Mouse (Mus musculus) T-helper 1 cell (primary cell): ENCODE measurements at regions not wholly inside any gene's neighbourhood (a gene's known extent, or its start where the extent isn't known, plus 50 kb on each side); places are given as distances from the start of the nearest gene placed in this dataset.

Source experiments
- in situ Hi-C: fragments of 300-600 bp; cut with MboI, MseI; formaldehyde crosslinking; loops from one replicate; pipeline ENCODE4 v1.15.1; 2025; ENCODE audit warnings: high pct_unique_total_duplicates

DNA sequence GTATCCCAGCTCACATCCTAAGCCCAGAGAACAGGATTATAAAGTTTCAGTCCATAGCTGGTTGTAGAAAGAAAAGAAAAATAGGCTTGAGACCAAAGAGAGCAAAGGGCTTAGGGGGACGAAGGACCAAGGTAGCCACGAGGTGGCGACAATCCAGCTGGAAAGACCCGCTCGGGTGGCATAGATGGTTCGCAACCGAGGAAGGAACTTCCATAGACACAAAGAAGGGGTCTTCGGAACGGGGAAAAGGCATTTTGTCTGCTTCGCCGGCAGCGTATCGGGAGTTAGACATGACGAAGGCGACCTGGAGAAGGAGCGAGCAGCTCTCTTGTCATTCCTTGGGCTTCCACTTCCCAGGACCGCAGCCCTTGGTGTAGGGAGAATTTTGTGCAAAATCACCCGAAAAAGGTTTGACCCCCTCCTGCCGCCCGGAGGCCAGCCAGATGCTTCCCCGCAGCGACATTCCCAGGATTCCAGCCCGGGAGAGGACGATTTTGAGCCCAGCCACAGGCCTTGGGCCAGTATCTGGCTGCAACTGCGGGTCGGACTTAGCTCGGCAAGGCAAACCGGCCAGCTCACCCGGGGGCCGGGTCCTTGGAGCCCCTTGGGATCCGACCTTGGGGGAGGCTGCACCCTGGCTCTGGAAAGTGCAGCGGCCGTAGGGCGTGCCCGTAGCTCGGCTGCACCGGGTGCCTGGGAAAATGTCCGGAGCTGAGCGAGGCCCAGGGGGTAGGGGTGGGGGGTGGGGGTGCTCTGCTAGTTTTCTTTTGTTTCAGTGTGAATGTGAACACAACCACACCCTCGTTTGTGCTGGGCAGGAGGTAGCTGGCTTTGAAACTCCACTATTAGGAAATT is 184.5 kb upstream of the Foxn2 start:
- in situ Hi-C loops, result loop anchor here (5.0 kb wide), 1 partner anchor 386 kb away; no protein-coding TSS in a partner anchor

- in situ Hi-C loops, result loop anchor here (5.0 kb wide), 1 partner anchor 385 kb away; no protein-coding TSS in a partner anchor
These were observed 183.6 kb upstream of the Foxn2 start for GRCm38 (mm10) chr17:88256599-88257544.

DNA sequence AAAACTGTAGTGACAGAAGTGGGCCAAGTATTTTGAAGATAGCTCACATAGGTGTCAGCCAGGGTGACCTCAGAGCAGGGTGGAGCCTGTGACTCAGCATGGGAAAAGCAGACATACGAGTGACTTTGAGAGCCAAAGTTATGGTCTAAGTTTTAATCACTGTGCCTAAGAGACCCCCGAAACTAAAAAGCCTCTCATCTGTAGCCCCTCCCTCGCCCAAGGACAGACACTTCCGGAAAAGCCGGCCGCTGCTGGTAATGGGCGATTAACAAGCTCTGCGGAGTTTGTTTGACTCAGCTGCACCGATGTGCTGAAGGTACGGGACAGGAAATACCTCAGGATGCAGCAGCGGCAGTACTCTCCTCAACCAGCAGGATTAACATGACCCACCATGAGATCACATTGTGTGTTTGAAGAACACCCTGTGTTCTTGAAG is 182.1 kb upstream of the Foxn2 start:
- in situ Hi-C loops, result loop anchor here (5.0 kb wide), 1 partner anchor 384 kb away; no protein-coding TSS in a partner anchor

DNA sequence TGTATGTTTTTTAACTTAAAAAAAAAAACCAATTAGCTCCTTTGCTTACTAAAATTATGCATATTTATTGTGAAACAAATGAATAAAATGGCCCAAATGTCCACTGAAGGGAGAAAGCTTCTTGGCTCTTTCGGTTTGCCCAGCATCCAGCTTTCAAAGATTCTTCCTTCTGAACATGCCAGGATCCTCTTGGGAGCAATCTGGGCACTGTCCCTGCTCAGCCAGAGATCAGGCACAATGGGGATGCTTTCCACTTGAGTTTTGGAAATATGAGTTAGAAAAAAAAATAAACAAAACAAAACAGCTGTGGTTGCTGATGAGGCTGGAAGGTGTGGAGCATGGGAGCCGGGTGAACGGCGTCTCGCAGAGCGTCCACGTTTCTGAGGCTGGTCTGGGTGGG is 180.3 kb upstream of the Foxn2 start:
- in situ Hi-C loops, result loop anchor here (5.0 kb wide), 2 partner anchors 47 to 247 kb away; no protein-coding TSS in a partner anchor

DNA sequence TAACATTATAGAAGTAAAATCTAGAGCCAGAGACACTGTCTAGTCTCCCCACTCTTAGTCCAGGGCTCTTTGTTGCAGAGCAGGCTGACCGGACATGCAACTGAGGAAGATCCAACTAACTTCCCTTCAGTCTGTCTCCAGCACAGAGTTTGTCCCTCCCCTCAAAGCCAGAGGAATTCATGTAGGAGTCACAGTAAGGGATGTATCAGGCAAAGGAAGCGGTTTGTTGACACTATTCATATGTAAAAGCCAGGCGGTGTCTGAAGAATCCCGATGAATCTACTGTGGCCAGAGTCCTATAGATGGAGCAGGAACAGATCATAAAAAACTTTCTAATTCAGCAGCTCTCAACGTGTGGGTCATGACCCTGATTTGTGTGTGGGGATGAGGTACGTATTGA is 179.7 kb upstream of the Foxn2 start:
- in situ Hi-C loops, result loop anchor here (5.0 kb wide), 2 partner anchors 46 to 246 kb away; no protein-coding TSS in a partner anchor

- in situ Hi-C loops, result loop anchor here (5.0 kb wide), 2 partner anchors 46 to 246 kb away; no protein-coding TSS in a partner anchor
These were observed 179.0 kb upstream of the Foxn2 start for GRCm38 (mm10) chr17:88261556-88261955.

DNA sequence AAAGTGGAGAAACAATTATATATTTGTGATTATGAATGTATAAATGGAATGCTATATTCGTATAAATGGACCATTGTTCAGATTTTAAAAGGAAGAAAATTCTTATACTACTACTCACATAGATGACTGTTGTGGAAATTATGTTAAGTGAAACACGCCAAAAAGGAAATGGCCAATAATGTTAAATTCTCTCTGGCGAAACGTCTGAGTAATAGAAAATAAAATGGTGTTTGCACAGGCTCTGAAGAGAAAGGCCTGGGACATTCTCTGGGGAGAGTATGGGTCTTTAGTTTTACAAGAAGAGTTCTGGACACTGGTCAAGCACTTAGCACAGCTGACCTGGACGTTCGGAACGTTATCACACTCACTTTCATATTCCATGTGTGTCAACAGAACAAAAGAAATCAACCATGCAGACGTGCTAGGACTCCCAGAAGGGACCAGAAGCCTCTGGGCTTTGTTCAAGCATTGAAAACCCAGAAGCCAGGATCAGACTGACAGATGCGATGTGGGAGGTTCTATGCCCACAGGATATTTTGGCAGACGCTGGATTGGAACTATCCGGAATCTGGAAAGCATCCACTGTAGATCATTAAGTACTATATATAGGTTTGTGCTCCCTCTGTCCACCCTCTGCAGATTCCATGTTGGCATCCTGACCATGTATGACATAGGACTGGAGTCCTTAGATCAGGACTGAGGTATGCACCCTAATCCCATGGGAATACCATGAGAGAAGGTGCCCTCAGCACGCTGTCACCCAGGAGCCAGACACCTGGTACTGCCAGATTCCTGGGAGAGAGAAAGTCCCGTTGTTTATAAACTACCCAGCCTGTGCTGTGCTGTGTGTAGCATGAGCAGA is 178.0 kb upstream of the Foxn2 start:
- in situ Hi-C loops, result loop anchor here (5.0 kb wide), 2 partner anchors 45 to 245 kb away; no protein-coding TSS in a partner anchor

- in situ Hi-C loops, result no loop called here
These were observed 175.2 kb upstream of the Foxn2 start for GRCm38 (mm10) chr17:88265291-88265690.

GRCm38 (mm10) chr17:88268216-88268615 is 172.3 kb upstream of the Foxn2 start:
- in situ Hi-C loops, result no loop called here

DNA sequence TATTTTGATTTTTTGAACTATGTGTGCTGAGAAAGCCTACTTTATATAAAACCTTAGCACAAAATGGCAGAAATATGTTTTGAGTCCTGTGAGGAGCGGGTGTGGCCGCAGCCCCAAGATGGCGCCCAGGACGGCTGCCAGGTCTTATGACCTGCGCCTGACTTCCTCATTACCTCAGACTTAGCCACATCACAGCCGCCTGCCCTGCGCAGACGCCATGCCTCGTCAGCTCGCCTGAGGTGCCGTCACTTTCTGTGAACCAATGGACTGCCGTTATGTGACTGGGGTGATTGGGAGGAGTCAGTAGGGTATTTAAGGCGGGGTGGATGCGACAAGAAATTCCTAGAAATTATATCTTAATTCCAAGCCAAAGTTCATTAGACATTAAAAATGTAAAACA is 171.7 kb upstream of the Foxn2 start:
- in situ Hi-C loops, result no loop called here

- in situ Hi-C loops, result no loop called here
These were observed 169.6 kb upstream of the Foxn2 start for GRCm38 (mm10) chr17:88270896-88271295.

GRCm38 (mm10) chr17:88272161-88272560 is 168.3 kb upstream of the Foxn2 start:
- in situ Hi-C loops, result no loop called here

- in situ Hi-C loops, result no loop called here
These were observed 167.0 kb upstream of the Foxn2 start for GRCm38 (mm10) chr17:88273520-88273919.

GRCm38 (mm10) chr17:88274003-88274698 is 166.4 kb upstream of the Foxn2 start:
- in situ Hi-C loops, result no loop called here

DNA sequence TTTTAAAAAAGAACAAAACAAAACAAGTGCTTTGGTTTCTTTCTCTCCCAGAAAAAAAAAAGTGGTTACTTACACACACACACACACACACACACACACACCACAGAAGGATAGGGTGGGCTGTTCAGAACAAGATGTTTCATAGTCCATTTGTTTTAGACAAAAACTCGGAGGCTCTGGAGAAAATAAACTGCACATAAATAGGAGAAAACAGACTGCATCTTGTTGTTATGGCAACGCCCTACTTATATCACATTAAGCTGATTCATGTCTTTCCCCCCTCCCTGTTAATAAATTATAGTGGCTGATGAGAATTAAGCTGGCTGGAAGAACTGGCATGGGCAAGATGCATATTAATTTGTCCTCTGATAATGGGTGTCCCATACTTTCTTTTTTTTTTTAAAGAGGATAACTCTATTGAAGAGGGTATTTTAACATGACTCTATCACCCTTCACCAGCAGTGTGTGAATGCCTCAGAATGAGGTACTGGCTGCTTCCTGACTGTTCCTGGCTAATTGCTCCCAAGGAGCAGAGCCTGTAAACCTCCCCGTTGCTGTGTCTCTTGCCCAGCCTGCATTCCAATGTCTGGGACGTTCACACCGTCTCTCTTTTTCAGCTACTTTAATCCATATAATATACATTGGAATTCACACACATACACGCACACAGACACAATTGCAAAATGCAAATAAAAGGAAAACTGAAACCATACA is 165.6 kb upstream of the Foxn2 start:
- in situ Hi-C loops, result no loop called here

- in situ Hi-C loops, result no loop called here
These were observed 160.9 kb upstream of the Foxn2 start for GRCm38 (mm10) chr17:88279656-88280055.

DNA sequence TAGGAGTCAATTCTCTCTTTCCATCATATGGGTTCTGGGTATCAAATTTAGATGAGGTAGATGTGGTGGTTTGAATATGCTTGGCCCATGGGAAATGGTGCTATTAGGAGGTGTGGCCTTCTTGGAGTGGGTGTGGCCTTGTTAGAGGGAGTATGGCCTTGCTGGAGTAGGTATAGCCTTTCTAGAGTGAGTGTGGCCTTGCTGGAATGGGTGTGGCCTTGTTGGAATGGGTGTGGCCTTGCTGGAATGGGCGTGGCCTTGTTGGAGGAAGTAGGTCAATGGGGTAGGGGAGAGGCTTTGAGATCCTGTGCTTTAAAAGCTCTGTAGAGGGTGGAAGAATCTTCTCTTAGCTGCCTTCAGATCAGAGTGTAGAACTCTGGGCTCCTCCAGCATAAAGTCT is 157.8 kb upstream of the Foxn2 start:
- in situ Hi-C loops, result no loop called here

DNA sequence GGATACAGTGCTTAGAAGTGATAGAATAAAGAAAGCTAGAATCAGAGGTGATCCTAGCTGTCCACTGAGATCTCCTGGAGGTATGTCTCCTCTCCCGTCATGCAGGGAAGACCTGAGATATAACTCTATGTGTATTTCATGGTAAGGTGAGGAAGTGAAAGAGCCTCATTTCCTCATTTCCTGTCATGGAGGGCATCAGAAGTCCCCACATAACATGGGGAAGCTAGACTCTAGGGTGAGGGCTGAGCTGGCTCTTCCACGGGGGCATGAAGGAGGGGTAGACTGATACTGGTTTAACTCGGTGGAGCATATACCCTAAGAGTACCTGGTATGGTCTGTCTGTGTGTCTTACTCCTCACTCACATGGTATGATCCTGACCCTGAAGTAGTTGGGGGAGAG is 156.0 kb upstream of the Foxn2 start:
- in situ Hi-C loops, result no loop called here

DNA sequence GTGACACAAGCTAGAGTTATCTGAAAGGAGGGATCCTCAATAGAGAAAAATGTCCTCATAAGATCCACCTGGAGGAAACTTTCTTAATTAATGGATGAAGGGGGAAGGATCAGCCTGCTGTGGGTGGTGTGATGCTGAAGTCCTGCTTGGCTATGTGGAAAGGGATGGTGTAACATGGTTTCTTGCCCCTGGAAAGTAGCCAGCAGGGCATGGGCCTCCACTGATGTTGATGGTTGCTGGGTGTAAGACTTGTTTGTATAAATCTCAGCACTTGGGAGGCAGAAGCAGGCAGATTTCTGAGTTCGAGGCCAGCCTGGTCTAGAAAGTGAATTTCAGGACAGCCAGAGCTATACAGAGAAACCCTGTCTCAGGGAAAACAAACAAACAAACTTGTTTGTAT is 152.7 kb upstream of the Foxn2 start:
- in situ Hi-C loops, result no loop called here

GRCm38 (mm10) chr17:88297520-88297919 is 143.0 kb upstream of the Foxn2 start:
- in situ Hi-C loops, result no loop called here
